Mouse (Mus musculus) c-Kit-negative CD71-positive TER-119-positive erythroid progenitor cells, embryonic 14.5 days (primary cell): ENCODE data around the gene Vmp1.
A peak's percentile ranks its signal among the peaks of the same experiment; 100 is the strongest.

Experiments used
- DNase-seq: peaks from one replicate; pipeline ENCODE4 v3.0.0-alpha.2; 2013; ENCODE audit warnings: low read depth, low spot score

The Vmp1 gene

DNA sequence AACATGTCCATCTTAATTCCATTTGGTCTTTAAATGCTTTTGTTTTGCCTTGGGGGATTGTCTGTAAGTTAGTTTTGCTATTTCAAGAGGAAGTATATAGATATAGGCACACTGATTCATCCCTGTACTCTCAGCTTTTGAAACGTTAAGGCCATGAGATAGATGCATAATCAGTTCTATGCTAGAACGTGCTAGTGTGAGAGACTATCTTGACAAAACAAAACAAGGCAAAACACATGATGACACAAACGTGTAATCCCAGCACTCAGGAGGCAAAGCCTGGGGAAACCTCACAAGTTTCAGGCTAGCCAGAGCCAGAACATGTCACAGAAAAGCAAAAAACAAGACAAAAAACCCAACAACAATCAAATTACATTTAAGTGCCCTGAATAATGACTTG, 10.9 kb downstream of the Vmp1 start:
- DNase-seq: no peak

DNA sequence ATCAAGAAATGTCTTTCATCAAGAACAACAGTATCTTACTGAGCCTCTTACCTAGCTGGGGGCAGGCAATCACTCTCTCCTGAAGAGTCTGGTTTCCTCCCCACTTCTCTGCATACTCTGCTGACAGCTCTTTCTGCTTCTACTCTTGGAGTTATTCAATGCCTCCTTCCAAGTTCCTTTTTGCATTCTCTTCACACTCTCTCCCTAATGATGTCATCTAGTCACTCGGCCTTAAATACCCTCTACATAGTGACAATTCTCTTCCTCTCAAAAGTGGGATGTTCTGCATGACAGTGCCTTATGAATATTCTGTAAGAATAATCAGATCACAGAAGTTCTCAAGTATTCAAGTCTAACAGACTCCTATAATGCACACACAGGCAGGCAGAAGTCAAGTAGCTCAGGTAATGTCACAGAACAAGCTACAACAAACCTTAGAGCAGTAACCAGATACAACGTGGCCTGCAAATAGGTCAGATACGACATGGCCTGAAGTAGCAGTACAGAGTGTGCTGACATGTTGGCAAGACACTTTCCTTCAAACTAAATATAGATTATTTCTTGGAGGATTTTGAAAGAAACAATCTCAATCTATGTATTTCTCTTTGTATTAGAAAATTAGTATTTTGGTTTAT, 12.5 kb downstream of the Vmp1 start:
- DNase-seq: no peak

DNA sequence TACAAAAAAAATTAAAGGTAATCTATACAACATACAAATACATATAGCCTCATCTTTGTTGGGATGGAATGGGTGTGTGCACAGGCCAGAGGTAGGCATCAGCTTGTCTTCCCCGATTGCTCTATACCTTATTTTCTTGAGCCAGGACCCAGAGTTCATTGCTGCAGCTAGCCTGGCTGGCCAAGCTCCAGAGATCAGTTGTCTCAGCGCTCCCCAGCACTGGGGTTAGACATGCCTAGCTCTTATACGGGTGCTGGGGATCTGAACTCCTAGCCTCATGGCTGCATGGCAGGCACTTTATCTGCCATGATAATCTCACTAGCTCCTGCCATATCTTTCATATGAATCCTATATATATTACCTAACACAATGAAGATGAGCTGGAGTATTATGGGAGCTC, 15.5 kb downstream of the Vmp1 start:
- no peak for DNase-seq

DNA sequence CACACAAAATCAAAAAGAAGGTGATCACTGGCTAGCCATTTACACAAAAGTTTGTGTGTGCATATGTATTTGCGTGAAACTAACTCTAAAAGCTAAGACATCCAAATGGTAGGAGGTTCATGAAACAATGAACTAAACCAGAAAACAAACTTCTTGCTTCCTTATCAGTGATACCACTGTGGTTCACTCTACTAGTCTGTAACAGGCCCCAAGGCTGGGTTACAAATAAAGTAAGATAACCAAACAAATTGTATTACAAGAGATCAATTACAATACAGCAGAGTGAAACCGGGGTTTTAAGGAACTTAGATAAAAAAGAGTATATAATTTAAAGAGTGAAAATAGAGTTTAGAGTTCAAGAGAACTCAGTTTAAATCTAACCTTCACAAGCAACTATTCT, 16.1 kb downstream of the Vmp1 start:
- DNase-seq: no peak

DNA sequence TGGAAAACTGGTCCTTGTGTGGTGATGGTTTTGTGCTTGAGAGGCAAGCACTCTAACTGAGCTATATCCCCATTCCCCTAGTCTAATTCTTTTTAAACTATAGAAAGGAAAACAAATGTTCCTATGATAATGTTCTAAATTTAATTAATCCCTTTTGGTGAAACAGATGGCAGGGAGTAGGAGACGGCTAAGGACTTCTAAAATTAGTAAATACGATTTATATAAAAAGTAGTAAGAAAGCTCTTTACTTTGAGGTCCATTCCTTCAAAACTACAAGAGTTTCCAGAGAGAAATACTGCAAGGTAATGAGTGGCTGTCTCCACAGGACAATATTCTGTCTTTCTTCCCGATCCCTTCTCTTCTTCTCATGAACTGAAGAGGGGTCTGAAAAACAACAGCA, 19.2 kb downstream of the Vmp1 start:
- no peak for DNase-seq

DNA sequence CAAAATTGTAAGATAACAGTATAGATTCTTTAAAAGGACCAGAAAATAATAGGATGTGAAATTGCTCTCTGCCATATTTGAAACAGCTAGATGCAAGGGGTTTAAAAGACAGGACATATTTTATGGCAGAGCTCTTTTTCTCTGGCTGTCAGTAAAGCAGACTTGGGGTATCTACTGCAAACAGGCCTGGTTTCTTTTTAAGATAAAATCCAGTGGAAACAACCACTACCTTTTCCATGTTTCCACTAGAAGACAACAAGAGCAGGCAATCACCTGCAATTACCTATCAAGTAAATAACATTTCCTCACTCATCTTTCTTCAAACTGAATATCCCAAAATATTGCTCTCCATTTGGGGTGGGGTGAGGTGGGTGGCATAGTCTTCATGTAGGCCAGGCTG, 19.7 kb downstream of the Vmp1 start:
- no peak for DNase-seq

DNA sequence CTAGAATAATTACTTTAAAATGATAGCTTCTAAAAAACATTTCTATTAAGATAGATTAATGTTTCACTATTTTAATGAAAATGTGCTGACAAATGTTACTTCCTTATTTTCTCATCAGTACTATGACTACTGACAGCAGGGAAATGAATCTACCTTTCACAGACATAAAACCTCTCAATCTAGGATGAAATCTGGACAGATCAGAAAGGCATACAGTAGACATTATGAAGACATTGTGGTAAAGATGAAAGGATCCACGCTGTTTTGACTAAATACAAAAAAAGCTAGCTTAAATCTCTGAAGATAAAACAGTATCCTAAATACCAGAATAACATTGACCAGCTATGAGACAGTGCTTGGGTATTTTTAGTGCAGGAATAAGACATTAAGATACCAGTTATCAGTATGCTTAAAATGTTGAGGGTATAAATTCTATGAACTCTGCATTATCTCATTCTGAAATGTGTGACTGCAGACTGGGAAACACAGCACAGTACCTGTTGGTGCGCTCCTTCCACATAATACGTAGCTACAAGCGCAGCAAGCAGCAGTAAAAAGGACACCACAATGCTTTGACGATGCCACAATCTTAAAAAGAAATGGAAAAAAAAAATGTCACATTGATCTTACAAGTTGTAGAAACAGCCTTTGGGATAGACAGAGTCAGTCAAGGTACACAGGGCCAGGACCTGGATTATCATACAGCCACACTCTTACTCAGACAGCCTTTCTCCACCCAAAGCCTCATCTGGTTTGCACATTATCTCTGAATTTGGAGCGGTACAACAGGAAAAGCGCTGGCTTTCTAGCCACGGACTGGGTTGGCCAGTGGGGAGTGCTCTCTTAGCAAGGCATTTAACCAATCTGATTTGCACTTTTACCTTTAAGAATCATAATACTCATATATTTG, 20.4 kb downstream of the Vmp1 start:
- DNase-seq: peak; percentile 77

DNA sequence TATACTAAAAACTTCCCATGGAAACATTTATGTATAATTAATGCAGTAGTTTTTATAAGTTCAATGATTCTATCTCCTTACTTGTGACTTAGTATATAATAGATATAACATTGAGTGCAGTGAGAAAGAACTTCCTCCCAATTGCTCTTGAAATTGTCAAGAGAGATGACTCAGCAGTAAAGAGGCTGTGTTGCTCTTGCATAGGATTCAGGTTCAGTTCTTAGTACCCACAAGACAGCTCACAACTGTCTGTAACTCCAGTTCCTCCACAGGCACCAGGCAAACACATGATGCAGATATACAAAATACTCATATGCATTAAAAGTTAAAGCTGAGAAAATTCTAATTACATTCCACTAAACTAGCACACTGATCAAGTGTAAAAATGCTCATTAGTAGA, 25.8 kb downstream of the Vmp1 start:
- no peak for DNase-seq

DNA sequence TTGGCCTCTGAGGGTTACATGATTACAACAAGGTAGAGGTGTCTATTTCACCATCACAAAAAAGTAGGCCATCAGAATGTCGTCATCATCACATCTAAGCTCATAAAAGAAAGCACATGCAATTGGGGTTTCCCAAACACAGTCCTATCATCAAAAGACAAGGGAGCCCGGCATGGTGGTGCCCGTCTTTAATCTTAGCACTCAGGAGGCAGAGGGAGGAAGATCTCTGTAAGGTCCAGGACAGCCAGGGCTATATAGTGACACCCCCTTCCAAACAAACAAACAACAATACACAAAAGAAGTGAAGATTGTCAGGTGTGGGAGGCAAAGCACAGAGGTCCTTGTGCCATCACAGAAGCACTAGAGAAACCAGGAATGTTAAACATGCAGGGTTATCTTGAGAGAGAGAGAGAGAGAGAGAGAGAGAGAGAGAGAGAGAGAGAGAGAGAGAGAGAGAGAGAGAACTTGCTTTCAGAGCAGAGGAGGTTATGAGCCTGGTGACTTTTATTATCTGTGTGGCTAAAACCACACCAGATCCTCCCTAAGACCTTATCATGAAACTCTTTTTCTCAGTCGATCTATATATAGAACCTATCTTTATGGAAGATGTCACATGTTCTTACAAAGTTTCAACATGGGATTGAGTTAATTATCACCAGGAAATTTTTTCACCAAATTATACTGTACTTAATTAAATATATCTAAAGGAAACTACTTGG, 26.6 kb downstream of the Vmp1 start:
- no peak for DNase-seq

DNA sequence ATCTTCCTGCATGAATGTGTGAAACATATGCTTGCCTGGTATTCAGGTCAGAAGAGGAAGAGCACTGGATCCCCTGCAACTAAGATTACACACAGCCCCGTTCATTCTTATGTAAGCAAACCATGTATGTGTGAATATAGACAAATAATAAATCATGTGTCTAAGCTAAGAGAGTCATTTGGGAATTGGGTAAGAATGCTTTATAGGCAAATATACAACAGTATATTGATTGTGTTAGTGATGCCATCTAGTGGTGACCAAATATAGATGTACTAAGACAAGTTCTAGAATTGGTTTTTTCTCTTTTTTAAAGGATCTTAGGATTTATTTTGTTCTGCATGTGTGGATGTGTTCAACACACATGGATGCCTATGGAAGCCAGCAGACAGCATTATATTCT, 28.0 kb downstream of the Vmp1 start:
- no peak for DNase-seq

DNA sequence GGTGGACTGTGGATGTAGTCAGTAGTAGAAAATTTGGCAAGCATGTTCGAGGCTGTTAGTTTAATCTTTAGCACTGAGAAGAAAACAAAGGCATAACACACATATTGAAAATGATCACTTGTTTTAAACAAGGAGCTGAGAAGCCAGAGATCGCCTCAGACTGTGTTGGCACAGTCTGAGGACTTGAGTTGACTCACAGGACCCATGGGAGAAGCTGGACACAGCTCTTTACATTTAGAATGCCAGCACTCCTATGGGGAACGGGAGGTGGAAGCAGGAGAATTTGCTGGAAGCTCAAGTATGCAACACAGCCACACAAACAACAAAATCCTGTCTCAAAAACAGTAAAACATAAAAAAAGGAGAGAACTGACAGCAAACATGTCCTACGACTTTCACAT, 29.5 kb downstream of the Vmp1 start:
- no peak for DNase-seq

DNA sequence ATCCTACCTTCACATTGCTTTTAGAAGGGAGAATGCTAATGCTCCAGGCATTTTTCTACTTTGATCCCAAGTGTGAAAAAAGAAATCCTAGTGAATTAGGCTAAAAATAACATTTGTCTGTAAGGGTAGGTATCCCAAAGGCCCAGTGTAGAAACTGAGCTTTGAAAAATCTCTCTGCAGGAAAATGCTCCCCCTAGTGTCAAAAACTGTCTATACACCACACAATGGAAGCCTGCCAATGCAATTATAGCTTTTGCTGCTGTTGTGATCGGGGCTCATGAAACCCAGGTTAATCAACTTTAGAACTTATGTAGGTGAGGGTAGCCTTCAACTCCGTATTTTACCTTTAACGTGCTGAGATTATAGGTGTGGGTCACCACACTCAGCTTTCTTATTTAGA, 30.2 kb downstream of the Vmp1 start:
- peak; percentile 63 for DNase-seq

DNA sequence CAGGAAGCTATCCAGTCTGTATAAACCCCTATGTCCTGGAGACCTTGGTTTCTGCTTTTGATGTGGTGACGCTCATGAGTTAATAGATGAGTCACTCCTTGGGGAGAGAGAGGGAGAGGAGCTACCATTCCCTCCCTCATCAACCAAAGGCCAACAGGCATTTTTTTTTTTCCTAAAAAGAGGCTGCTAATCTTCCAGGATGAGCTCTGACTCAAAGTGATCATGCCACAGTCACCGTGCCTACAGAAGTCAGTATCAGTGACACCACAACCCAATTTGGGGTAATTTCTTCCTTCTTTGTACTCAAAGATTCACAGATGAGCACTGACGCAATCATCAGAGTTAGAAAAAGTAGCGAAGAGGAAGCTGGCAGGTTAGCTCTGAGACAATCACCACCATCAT, 31.1 kb downstream of the Vmp1 start:
- no peak for DNase-seq

DNA sequence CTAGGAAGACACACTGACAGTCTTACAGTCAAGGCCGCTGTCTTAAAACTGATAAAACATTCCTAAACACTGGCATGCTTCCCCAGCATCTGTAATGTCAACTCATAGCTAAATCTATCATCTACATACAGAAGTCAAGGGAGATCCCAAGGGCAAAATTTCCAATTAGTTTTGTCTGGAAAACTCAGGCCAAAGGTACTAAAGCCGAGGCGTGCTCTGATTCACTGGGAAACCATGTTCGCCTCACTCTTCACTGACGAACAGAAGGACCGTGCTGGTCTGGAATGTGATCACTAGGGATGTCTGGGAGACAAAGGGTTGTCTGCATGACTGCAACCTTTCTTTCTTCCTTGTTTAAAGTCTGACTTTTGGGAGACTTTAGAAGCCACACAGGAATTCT, 33.0 kb downstream of the Vmp1 start:
- DNase-seq: no peak

DNA sequence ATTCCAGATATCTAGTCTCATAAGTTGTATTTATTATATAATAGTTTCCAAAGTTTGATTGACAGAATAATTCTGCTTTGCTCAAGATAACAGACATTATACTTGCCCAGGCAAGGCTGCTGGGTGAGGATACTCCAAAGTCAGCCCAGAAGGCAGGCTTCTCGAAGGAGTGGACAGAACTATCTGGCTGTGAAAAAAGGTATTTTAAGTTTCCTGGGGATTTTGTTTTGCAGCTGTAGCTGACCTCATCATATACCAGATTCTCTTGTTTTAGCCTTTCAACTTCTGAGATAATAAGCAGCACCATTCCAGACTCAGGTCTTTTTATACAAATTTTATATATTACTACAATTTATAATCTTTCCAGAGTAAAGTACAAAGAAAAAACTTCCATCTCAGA, 34.1 kb downstream of the Vmp1 start:
- DNase-seq: no peak

DNA sequence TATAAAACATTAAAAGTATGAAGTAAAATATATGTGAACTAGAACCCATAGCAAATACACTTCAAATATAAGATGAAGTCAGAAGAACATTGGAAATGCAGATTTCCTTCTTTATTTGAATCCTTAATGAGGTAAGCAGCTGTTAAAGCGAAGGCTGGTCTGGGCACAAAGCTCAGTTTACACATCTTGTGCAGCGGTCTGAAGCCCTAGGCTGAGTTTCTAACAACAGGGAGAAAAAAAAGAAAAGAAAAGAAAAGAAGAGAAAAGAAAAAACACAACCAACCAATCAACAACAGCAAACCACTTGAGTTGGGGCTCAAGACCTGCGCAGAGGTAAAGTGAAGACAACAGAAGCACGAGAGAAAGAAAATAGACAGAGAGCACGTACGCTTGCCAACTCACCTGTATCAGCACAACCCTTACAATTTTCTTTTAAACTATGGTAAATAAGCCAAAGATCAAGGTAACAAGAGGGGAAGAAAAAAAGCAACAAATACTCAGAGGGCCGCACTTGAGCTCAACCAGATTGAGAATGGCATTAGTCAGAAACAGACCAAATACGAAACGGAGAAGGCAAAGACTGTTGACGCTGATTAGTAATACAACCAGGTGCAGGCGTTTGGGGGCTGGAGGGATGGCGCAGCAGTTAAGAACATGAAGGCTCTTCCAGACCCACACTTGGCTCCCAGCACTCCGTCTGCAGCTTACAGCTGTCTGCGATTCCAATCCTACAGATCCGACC, 35.8 kb downstream of the Vmp1 start:
- no peak for DNase-seq

DNA sequence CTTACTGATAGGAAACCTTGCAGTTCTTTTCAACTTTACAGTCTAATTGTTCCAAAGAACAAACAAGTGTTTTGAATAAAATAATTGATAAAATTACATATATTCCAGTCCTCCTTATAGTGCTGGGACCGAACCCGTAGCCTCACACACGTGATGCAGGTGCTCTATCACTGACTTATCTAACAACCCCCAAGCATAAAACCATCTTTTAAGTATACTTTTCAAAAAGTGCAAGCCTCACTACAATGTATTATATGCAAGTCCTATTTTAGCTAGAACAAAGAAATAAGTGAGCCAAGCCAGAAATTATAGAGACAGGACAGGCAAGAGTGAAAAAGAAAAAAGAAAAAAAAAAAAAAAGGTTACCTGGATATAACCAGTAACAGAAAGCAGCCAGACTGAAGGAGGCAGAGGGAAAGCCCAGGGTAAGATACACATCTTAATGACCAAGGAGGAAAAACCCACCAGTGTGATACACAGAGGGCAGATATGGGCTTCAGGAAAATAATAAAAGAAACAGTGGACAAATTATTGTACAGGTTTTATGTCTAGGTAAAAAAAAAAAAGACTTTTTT, 36.7 kb downstream of the Vmp1 start:
- DNase-seq: no peak

DNA sequence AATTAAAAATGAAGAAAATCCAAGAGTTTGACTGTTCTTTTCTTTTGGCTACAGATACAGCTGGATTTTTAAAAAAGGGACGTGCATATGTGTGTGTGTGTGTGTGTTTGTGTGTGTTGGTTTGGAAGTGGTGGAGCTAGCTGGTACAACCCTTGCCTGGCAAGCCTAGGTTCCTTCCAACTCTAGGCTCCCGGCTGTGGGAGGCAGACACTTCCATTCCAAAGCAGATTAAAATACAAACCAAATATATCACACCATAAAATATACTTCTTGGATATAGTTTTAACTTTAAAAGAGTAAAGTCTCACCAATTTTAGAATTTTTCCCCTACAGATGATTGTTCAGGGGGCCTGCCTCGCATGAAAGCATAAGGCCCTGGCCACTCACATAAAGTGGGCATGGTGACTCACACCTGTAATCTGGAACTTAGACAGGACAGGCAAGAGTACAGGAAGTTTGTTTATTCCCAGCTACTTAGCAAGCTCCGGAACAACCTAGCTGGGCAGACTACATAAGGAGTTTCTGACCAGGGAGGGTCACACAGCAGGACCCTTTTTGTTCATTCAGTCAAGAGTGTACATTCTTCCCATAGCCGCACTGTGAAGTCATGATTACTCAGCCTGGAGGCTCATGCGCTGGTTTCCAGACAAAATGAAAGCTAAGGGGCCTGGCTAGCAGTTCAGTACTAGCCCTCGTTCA, 37.4 kb downstream of the Vmp1 start:
- no peak for DNase-seq

DNA sequence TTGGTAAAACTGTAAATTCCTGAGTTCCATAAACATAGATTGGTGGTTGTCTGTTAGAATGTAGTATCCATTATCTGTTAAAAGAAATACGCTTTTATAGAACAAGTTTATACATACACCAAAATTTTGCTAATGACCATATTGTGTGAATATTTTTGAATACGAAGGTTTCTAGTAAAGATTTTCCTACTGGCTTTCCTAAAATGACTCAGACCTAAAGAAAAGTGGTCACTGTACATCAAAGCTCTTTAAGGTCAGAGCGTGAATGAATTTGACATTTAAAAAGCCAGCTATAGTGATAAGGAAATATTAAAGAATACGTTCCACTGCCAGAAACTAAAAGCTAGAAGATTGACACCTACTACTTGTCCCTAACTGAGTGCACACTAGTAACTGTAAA, 39.1 kb downstream of the Vmp1 start:
- no peak for DNase-seq

DNA sequence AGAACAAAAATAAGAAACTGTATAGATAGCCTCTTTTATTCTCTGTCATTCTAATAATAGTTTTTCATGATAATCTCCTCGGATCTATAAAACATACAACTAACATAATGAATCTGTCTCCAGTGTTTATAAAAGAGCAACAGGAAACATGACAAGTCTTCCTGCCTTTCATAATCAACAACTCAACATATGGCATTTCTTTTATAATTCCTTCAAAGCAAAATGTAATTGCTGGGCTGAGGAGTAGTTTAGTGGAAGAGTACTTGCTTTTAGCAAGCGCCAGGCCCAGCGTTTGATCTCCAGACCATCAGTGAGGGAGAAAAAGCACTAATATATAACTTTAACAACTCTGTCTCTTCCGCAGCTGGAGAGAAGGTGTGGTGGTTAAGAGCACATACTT, 41.9 kb downstream of the Vmp1 start:
- no peak for DNase-seq

DNA sequence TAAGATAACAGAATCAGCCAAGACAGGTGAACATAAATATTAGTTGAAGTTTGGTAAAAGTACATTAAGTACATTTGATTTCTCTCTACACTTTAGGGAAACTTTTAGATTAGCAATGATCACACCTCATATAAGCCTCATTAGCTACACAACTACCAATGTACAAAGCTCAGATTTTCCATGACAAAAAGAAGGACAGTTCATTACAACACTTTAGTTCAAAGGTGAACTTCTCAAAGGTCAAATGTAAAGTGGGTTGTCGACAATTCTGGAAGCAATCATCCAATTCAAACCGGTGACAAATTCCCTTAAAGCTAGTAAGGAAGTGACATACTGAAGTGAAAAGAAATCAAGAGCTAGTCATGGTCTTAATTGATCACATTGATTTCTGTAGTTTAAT, 45.9 kb downstream of the Vmp1 start:
- no peak for DNase-seq
